Mouse (Mus musculus): ENCODE data around the gene Glp1r.

DNA sequence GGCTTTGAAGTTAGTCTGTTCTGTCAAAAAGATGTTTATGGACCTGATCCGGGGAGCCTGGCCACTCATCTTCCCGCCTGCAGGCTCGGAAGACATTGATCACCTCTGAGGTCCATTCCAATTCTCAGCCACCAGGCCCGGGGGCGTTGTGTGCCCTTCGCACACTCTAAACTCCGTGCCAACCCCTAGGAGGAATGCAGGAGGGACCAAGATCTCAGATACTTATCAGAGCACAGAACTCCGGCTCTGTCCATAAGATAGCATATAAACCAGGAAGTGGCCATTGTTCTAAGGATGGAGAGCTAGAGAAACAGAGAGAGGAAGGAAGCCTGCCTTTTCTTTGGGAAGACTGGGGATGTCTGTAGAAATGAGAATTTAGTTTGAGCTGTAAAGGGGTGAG lies 18.1 kb upstream of the Glp1r start:
- TF ChIP-seq CTCF (IDR thresholded peaks at IDR 0.05; ENCODE audit: borderline replicate concordance, extremely low read depth, insufficient read depth, insufficient read length) (no peak), POLR2A (IDR thresholded peaks at IDR 0.05; ENCODE audit: borderline replicate concordance, extremely low read depth, insufficient read depth, insufficient read length, poor library complexity, severe bottlenecking) (no peak)
